Comparison of ENCODE assay signal across 8 mouse cellular contexts in genomic region chr13:21749387-21750158, GRCm38 (mm10). TPM values are rescaled to one million over a fixed set of nuclear protein-coding genes. Genes with fewer than 3 reads are reported as not detected.
DNase-seq lines count a peak whose midpoint lies in the region; ATAC-seq lines count a peak whose summit lies in the region.

No protein-coding gene starts in this region.

- no peak for ATAC-seq in kidney, embryonic 14.5 days (ENCODE audit: low FRiP score, low TSS enrichment)
- ATAC-seq in heart, embryonic 16.5 days (replicated peaks; ENCODE audit: extremely low read depth, insufficient read depth, low FRiP score), result no peak
- ATAC-seq in megakaryocyte progenitor cell, adult 5-6 weeks (replicated peaks; ENCODE audit: poor library complexity), result peak; percentile 13

- no peaks in the 10 kb centered on the region for H3K27me3 ChIP-seq in kidney, embryonic 14.5 days (ENCODE audit: control insufficient read depth, insufficient read depth, low read length)
- H3K27me3 ChIP-seq in heart, embryonic 16.5 days (ENCODE audit: control insufficient read depth, insufficient read depth, low read length), result no peaks in the 10 kb centered on the region

- no peaks in the 10 kb centered on the region for H3K9me3 ChIP-seq in kidney, embryonic 14.5 days (ENCODE audit: control insufficient read depth, low read length)
- H3K9me3 ChIP-seq in heart, embryonic 16.5 days (replicated peaks; ENCODE audit: control insufficient read depth, low read length), result no peaks in the 10 kb centered on the region

- peak overlapping the region; percentile 96 for H3K27ac ChIP-seq in kidney, embryonic 14.5 days (ENCODE audit: low read depth, low read length)
- H3K27ac ChIP-seq in heart, embryonic 16.5 days (ENCODE audit: low read length), result peak overlapping the region; percentile 41

- H3K9ac ChIP-seq in kidney, embryonic 14.5 days (ENCODE audit: low read depth, low read length), result peak overlapping the region; percentile 77
- peak overlapping the region; percentile 72 for H3K9ac ChIP-seq in heart, embryonic 16.5 days (ENCODE audit: low read length)

- H3K36me3 ChIP-seq in kidney, embryonic 14.5 days (ENCODE audit: control insufficient read depth, insufficient read depth, low read length), result no peaks in the 10 kb centered on the region
- no peaks in the 10 kb centered on the region for H3K36me3 ChIP-seq in heart, embryonic 16.5 days (ENCODE audit: control insufficient read depth, insufficient read depth)

- H3K4me1 ChIP-seq in kidney, embryonic 14.5 days (ENCODE audit: control insufficient read depth, insufficient read depth, low read length), result peaks cover 16% of the 10 kb centered on the region
- peaks cover 15% of the 10 kb centered on the region for H3K4me1 ChIP-seq in heart, embryonic 16.5 days (ENCODE audit: control insufficient read depth, insufficient read depth, low read length)

- intact Hi-C loops in gastrocnemius, postnatal 14 days (cut with DNase I; ENCODE audit: low total_unique reads), result no loop called here

- peak overlapping the region; percentile 74 for H3K4me2 ChIP-seq in kidney, embryonic 14.5 days (replicated peaks; ENCODE audit: low read depth, low read length)
- H3K4me2 ChIP-seq in heart, embryonic 16.5 days (ENCODE audit: low read depth, low read length), result peak overlapping the region; percentile 74

- no peak for DNase-seq in kidney, adult 8-10 months
- peak; percentile 52 for DNase-seq in ZHBTc4 (ENCODE audit: low read depth, low spot score)
- no peak for DNase-seq in left cerebral cortex, adult 18-20 months (ENCODE audit: low spot score in 2 of 2)
- no peak for DNase-seq in gastrocnemius, postnatal 14 days
- no peak for DNase-seq in ovary, postnatal 14 days (ENCODE audit: low spot score)

- WGBS in kidney, embryonic 14.5 days, result 7% methylated on average over 5 of the region's 5 CpGs
- 11% methylated on average over 5 of the region's 5 CpGs for WGBS in heart, embryonic 16.5 days

- peak overlapping the region; percentile 63 for H3K4me3 ChIP-seq in kidney, embryonic 14.5 days (ENCODE audit: low read length)
- H3K4me3 ChIP-seq in heart, embryonic 16.5 days (ENCODE audit: low read length), result peak overlapping the region; percentile 54

RNA-seq across cellular contexts. Expression of gene Hist1h4k, which starts 0.7 kb away (rescaled TPM):
- polyA plus RNA-seq in kidney, embryonic 14.5 days (2014; fragmentation: Nextera tagmentation; extraction: Ambion mirVana), result 2.9 and 7.8 TPM in 2 replicates
- polyA plus RNA-seq in heart, embryonic 16.5 days (2015; fragmentation: Nextera tagmentation; extraction: Ambion mirVana), result 1.9 TPM in 1 of 2 replicates, not detected in the other
- total RNA-seq in megakaryocyte progenitor cell, adult 5-6 weeks (2015), result 58.4 and 76.4 TPM in 2 replicates
- total RNA-seq in megakaryocyte progenitor cell, adult 5-6 weeks (2017), result 2,633 and 2,646 TPM in 2 replicates
- 100 to 1,000 TPM; 420 to 436 TPM for total RNA-seq in left cerebral cortex, adult 18-20 months (2021)
- 100 to 1,000 TPM; 174 TPM for total RNA-seq in gastrocnemius, postnatal 14 days (2021)

RNA-seq across cellular contexts. Expression of gene Hist1h2ak, which starts 4.1 kb away (rescaled TPM):
- 18.5 and 21.7 TPM in 2 replicates for polyA plus RNA-seq in kidney, embryonic 14.5 days (2014; fragmentation: Nextera tagmentation; extraction: Ambion mirVana)
- polyA plus RNA-seq in heart, embryonic 16.5 days (2015; fragmentation: Nextera tagmentation; extraction: Ambion mirVana), result 9.3 and 10.0 TPM in 2 replicates
- 79.0 and 135 TPM in 2 replicates for total RNA-seq in megakaryocyte progenitor cell, adult 5-6 weeks (2015)
- total RNA-seq in megakaryocyte progenitor cell, adult 5-6 weeks (2017), result 1,123 and 1,182 TPM in 2 replicates
- 10 to 100 TPM; 10.2 to 19.7 TPM for total RNA-seq in left cerebral cortex, adult 18-20 months (2021)
- total RNA-seq in gastrocnemius, postnatal 14 days (2021), result 10 to 100 TPM; 29.4 to 33.4 TPM

RNA-seq across cellular contexts. Expression of gene Hist1h2bn, which starts 4.3 kb away (rescaled TPM):
- polyA plus RNA-seq in kidney, embryonic 14.5 days (2014; fragmentation: Nextera tagmentation; extraction: Ambion mirVana), result 2.0 and 11.0 TPM in 2 replicates
- 0.88 and 1.6 TPM in 2 replicates for polyA plus RNA-seq in heart, embryonic 16.5 days (2015; fragmentation: Nextera tagmentation; extraction: Ambion mirVana)
- 350 and 353 TPM in 2 replicates for total RNA-seq in megakaryocyte progenitor cell, adult 5-6 weeks (2015)
- total RNA-seq in megakaryocyte progenitor cell, adult 5-6 weeks (2017), result 1,312 and 1,339 TPM in 2 replicates
- 1 to 10 TPM; 6.3 to 9.2 TPM for total RNA-seq in left cerebral cortex, adult 18-20 months (2021)
- 10 to 100 TPM; 39.6 to 49.3 TPM for total RNA-seq in gastrocnemius, postnatal 14 days (2021)

RNA-seq across cellular contexts. Expression of gene Hist1h4j, which starts 14.7 kb away (rescaled TPM):
- 2.4 and 2.6 TPM in 2 replicates for polyA plus RNA-seq in kidney, embryonic 14.5 days (2014; fragmentation: Nextera tagmentation; extraction: Ambion mirVana)
- 0.51 and 0.67 TPM in 2 replicates for polyA plus RNA-seq in heart, embryonic 16.5 days (2015; fragmentation: Nextera tagmentation; extraction: Ambion mirVana)
- total RNA-seq in megakaryocyte progenitor cell, adult 5-6 weeks (2015), result 3.0 and 6.7 TPM in 2 replicates
- 303 and 332 TPM in 2 replicates for total RNA-seq in megakaryocyte progenitor cell, adult 5-6 weeks (2017)
- 10 to 100 TPM; 21.0 to 22.9 TPM for total RNA-seq in left cerebral cortex, adult 18-20 months (2021)
- 10 to 100 TPM; 15.5 to 16.2 TPM for total RNA-seq in gastrocnemius, postnatal 14 days (2021)

RNA-seq across cellular contexts. Expression of gene Hist1h2bm, which starts 27.7 kb away (rescaled TPM):
- polyA plus RNA-seq in kidney, embryonic 14.5 days (2014; fragmentation: Nextera tagmentation; extraction: Ambion mirVana), result 6.8 and 12.6 TPM in 2 replicates
- polyA plus RNA-seq in heart, embryonic 16.5 days (2015; fragmentation: Nextera tagmentation; extraction: Ambion mirVana), result 1.8 and 2.4 TPM in 2 replicates
- total RNA-seq in megakaryocyte progenitor cell, adult 5-6 weeks (2015), result 116 and 137 TPM in 2 replicates
- total RNA-seq in megakaryocyte progenitor cell, adult 5-6 weeks (2017), result 542 and 561 TPM in 2 replicates
- total RNA-seq in left cerebral cortex, adult 18-20 months (2021), result 1 to 10 TPM; 2.7 to 2.9 TPM
- total RNA-seq in gastrocnemius, postnatal 14 days (2021), result 10 to 100 TPM; 20.2 to 23.0 TPM

Comparison
In these comparisons a context has a peak if more than half of its experiments do, and no peak if none do; other contexts are left out.
1. RNA of gene Hist1h2bn, which starts 4.3 kb away (total RNA-seq): 350 to 1,339 TPM in megakaryocyte progenitor cell, adult 5-6 weeks; 39.6 to 49.3 TPM in gastrocnemius, postnatal 14 days and 6.3 to 9.2 TPM in left cerebral cortex, adult 18-20 months; every median in the first group is over 4 times any median in the second.